Mouse (Mus musculus) lung, embryonic 16.5 days (tissue): ENCODE data around the gene Rundc1. TPM values are rescaled to one million over a fixed set of nuclear protein-coding genes. Genes with fewer than 3 reads are reported as not detected.

Source experiments
- microRNA-seq: library from miRNA; unstranded; fragments of <30 nt; microRNA quantifications from one replicate; pipeline ENCODE4, GENCODE M21; 2016
- polyA plus RNA-seq: library from polyadenylated mRNA; unstranded; fragments of >200 nt; fragmentation: Nextera tagmentation; extraction: Ambion mirVana; gene quantifications from 2 replicates; pipeline ENCODE4 v1.2.1, GENCODE M21; 2015

Rundc1 gene
- polyA plus RNA-seq, 1 experiment from 2014 or later, result 19.9 TPM

Small RNAs within 50 kb of the gene (microRNA-seq; reads per million reads assigned to microRNA genes)
- not detected for gene Mir6929

Other genes with a start within 250 kb of the Rundc1 start
- 0.23 and 0.35 TPM in 2 replicates for gene Ccr10, start 249.6 kb upstream of the Rundc1 start, polyA plus RNA-seq
- 19.4 and 20.8 TPM in 2 replicates for gene Ezh1, start 198.6 kb upstream of the Rundc1 start, polyA plus RNA-seq
- gene Ramp2, start 179.1 kb upstream of the Rundc1 start, polyA plus RNA-seq, result 312 and 337 TPM in 2 replicates
- 132 and 135 TPM in 2 replicates for gene Vps25, start 171.4 kb upstream of the Rundc1 start, polyA plus RNA-seq
- 5.3 and 5.8 TPM in 2 replicates for gene Wnk4, start 164.5 kb upstream of the Rundc1 start, polyA plus RNA-seq
- gene Cntd1, start 146.1 kb upstream of the Rundc1 start, polyA plus RNA-seq, result 1.9 and 3.2 TPM in 2 replicates
- 184 and 187 TPM in 2 replicates for gene Coa3, start 146.0 kb upstream of the Rundc1 start, polyA plus RNA-seq
- gene Becn1, start 122.8 kb upstream of the Rundc1 start, polyA plus RNA-seq, result 136 and 151 TPM in 2 replicates
- gene Psme3, start 108.9 kb upstream of the Rundc1 start, polyA plus RNA-seq, result 94.0 and 101 TPM in 2 replicates
- gene Aoc2, start 100.0 kb upstream of the Rundc1 start, polyA plus RNA-seq, result 0.92 and 1.2 TPM in 2 replicates
- gene Aoc3, start 94.5 kb upstream of the Rundc1 start, polyA plus RNA-seq, result 1.9 and 2.2 TPM in 2 replicates
- not detected in 2 replicates for gene G6pc, start 57.5 kb upstream of the Rundc1 start, polyA plus RNA-seq
- gene Aarsd1, start 7.5 kb upstream of the Rundc1 start, polyA plus RNA-seq, result 63.9 and 67.2 TPM in 2 replicates
- 7.5 and 10.1 TPM in 2 replicates for gene Gm27029, start 289 bp upstream of the Rundc1 start, polyA plus RNA-seq
- 12.5 and 13.9 TPM in 2 replicates for gene Ptges3l, start 248 bp downstream of the Rundc1 start, polyA plus RNA-seq
- 273 and 291 TPM in 2 replicates for gene Rpl27, start 17.2 kb downstream of the Rundc1 start, polyA plus RNA-seq
- gene Ifi35, start 23.3 kb downstream of the Rundc1 start, polyA plus RNA-seq, result 27.3 and 29.1 TPM in 2 replicates
- gene Rnd2, start 39.9 kb downstream of the Rundc1 start, polyA plus RNA-seq, result 6.7 and 7.6 TPM in 2 replicates
- 50.2 and 52.0 TPM in 2 replicates for gene Vat1, start 41.1 kb downstream of the Rundc1 start, polyA plus RNA-seq
- gene Brca1, start 126.9 kb downstream of the Rundc1 start, polyA plus RNA-seq, result 13.2 and 14.1 TPM in 2 replicates
- 77.7 and 87.5 TPM in 2 replicates for gene Nbr1, start 127.1 kb downstream of the Rundc1 start, polyA plus RNA-seq
- gene Tmem106a, start 157.2 kb downstream of the Rundc1 start, polyA plus RNA-seq, result 4.7 and 7.1 TPM in 2 replicates
- gene Gm11634, start 174.2 kb downstream of the Rundc1 start, polyA plus RNA-seq, result not detected in 2 replicates
- 52.0 and 52.1 TPM in 2 replicates for gene Rdm1, start 202.1 kb downstream of the Rundc1 start, polyA plus RNA-seq
- gene Arl4d, start 240.5 kb downstream of the Rundc1 start, polyA plus RNA-seq, result 6.8 and 7.4 TPM in 2 replicates